Mouse (Mus musculus): ENCODE results near the gene Rbx1. TPM values are rescaled to one million over a fixed set of nuclear protein-coding genes. Genes with fewer than 3 reads are reported as not detected.

Rbx1 gene
- polyA plus RNA-seq, 1 experiment from 2014 or later, result 563 TPM

- Histone ChIP-seq H3K36me3 (ENCODE audit: insufficient read depth, low read length) (no peaks in the 10 kb centered on the region), H3K4me1 (replicated peaks; ENCODE audit: insufficient read depth, low read length) (0 out of 2 replicates have a peak, but pooled peaks cover 6% of the 10 kb centered on the region), H3K27ac (no peak overlapping the region), H3K9me3 (replicated peaks; ENCODE audit: low read length) (no peaks in the 10 kb centered on the region), H3K9ac (ENCODE audit: low read depth, low read length) (no peak overlapping the region), H3K4me2 (ENCODE audit: low read length) (no peak overlapping the region), H3K4me3 (replicated peaks; ENCODE audit: low read depth, low read length) (no peak overlapping the region), H3K27me3 (ENCODE audit: insufficient read depth, low read length) (no peaks in the 10 kb centered on the region)
- ATAC-seq (replicated peaks; ENCODE audit: low FRiP score, low read depth) (no peak), DNase-seq (ENCODE audit: low spot score) (no peak)
- no peak for TF ChIP-seq CTCF (IDR thresholded peaks at IDR 0.05; ENCODE audit: low read depth)
- 79% methylated on average over 3 of the region's 3 CpGs for WGBS
Observed at GRCm38 (mm10) chr15:81515221-81515620, 49.1 kb downstream of the Rbx1 start.

- Histone ChIP-seq H3K36me3 (ENCODE audit: insufficient read depth, low read length) (no peaks in the 10 kb centered on the region), H3K27me3 (ENCODE audit: insufficient read depth, low read length) (no peaks in the 10 kb centered on the region), H3K27ac (no peak overlapping the region; the same call in 1 of the 2 replicates), H3K4me2 (ENCODE audit: low read length) (no peak overlapping the region), H3K9me3 (replicated peaks; ENCODE audit: low read length) (no peaks in the 10 kb centered on the region), H3K4me3 (replicated peaks; ENCODE audit: low read depth, low read length) (no peak overlapping the region), H3K9ac (ENCODE audit: low read depth, low read length) (no peak overlapping the region), H3K4me1 (replicated peaks; ENCODE audit: insufficient read depth, low read length) (0 out of 2 replicates have a peak, but pooled peaks cover 6% of the 10 kb centered on the region)
- DNase-seq (ENCODE audit: low spot score) (no peak), ATAC-seq (replicated peaks; ENCODE audit: low FRiP score, low read depth) (no peak)
- WGBS, result 53% methylated on average over 6 of the region's 6 CpGs
- TF ChIP-seq CTCF (IDR thresholded peaks at IDR 0.05; ENCODE audit: low read depth), result no peak
Observed at GRCm38 (mm10) chr15:81518031-81518430, 51.9 kb downstream of the Rbx1 start.

- no peak overlapping the region for H3K4me3 ChIP-seq (replicated peaks; ENCODE audit: low read depth, low read length)
- no peaks in the 10 kb centered on the region for H3K36me3 ChIP-seq (ENCODE audit: insufficient read depth, low read length)
- no peaks in the 10 kb centered on the region for H3K27me3 ChIP-seq (ENCODE audit: insufficient read depth, low read length)
- DNase-seq (ENCODE audit: low spot score) (no peak), ATAC-seq (replicated peaks; ENCODE audit: low FRiP score, low read depth) (no peak)
- no peak for TF ChIP-seq CTCF (IDR thresholded peaks at IDR 0.05; ENCODE audit: low read depth)
- no peak overlapping the region for H3K27ac ChIP-seq
- H3K4me2 ChIP-seq (ENCODE audit: low read length), result no peak overlapping the region
- H3K9ac ChIP-seq (ENCODE audit: low read depth, low read length), result no peak overlapping the region
- no peaks in the 10 kb centered on the region for H3K9me3 ChIP-seq (replicated peaks; ENCODE audit: low read length)
- WGBS, result 79% methylated on average over 5 of the region's 5 CpGs
- H3K4me1 ChIP-seq (replicated peaks; ENCODE audit: insufficient read depth, low read length), result 0 out of 2 replicates have a peak, but pooled peaks cover 5% of the 10 kb centered on the region
Observed at GRCm38 (mm10) chr15:81518761-81519160, 52.7 kb downstream of the Rbx1 start.

- H3K4me1 ChIP-seq (replicated peaks; ENCODE audit: insufficient read depth, low read length), result no peaks in the 10 kb centered on the region
- no peaks in the 10 kb centered on the region for H3K36me3 ChIP-seq (ENCODE audit: insufficient read depth, low read length)
- under 1% methylated on average over 38 of the region's 38 CpGs for whole genome bisulfite sequencing
- H3K9ac ChIP-seq (ENCODE audit: low read depth, low read length), result peak overlapping the region; percentile 63
- no peaks in the 10 kb centered on the region for H3K27me3 ChIP-seq (ENCODE audit: insufficient read depth, low read length)
- DNase-seq (ENCODE audit: low spot score) (peak; percentile 69), ATAC-seq (replicated peaks; ENCODE audit: low FRiP score, low read depth) (peak; percentile 27)
- no peak for TF ChIP-seq CTCF (IDR thresholded peaks at IDR 0.05; ENCODE audit: low read depth)
- peak overlapping the region; percentile 96 for H3K4me2 ChIP-seq (ENCODE audit: low read length)
- peak overlapping the region; percentile 91 for H3K27ac ChIP-seq
- peak overlapping the region; percentile 54 for H3K4me3 ChIP-seq (replicated peaks; ENCODE audit: low read depth, low read length)
- no peaks in the 10 kb centered on the region for H3K9me3 ChIP-seq (replicated peaks; ENCODE audit: low read length)
Observed at GRCm38 (mm10) chr15:81522036-81522751, 56.1 kb downstream of the Rbx1 start.

- under 1% methylated on average over 16 of the region's 16 CpGs for WGBS
- H3K9me3 ChIP-seq (replicated peaks; ENCODE audit: low read length), result no peaks in the 10 kb centered on the region
- peak overlapping the region; percentile 63 for H3K9ac ChIP-seq (ENCODE audit: low read depth, low read length)
- H3K4me1 ChIP-seq (replicated peaks; ENCODE audit: insufficient read depth, low read length), result no peaks in the 10 kb centered on the region
- H3K4me3 ChIP-seq (replicated peaks; ENCODE audit: low read depth, low read length), result peak overlapping the region; percentile 54
- peak overlapping the region; percentile 96 for H3K4me2 ChIP-seq (ENCODE audit: low read length)
- ATAC-seq (replicated peaks; ENCODE audit: low FRiP score, low read depth) (peak; percentile 78), DNase-seq (ENCODE audit: low spot score) (peak; percentile 67)
- no peaks in the 10 kb centered on the region for H3K27me3 ChIP-seq (ENCODE audit: insufficient read depth, low read length)
- peak overlapping the region; percentile 91 for H3K27ac ChIP-seq
- no peak for TF ChIP-seq CTCF (IDR thresholded peaks at IDR 0.05; ENCODE audit: low read depth)
- H3K36me3 ChIP-seq (ENCODE audit: insufficient read depth, low read length), result no peaks in the 10 kb centered on the region
Observed at GRCm38 (mm10) chr15:81522761-81523168, 56.7 kb downstream of the Rbx1 start.

- DNase-seq (ENCODE audit: low spot score), result peak; percentile 92
- ATAC-seq (replicated peaks; ENCODE audit: low FRiP score, low read depth), result peak; percentile 91
Observed at GRCm38 (mm10) chr15:81523169-81523871, 57.2 kb downstream of the Rbx1 start.

More at GRCm38 (mm10) chr15:81523169-81523871, 57.2 kb downstream of the Rbx1 start:
- WGBS, result under 1% methylated on average over 41 of the region's 41 CpGs
- Histone ChIP-seq H3K4me2 (ENCODE audit: low read length) (peak overlapping the region; percentile 96), H3K27ac (peak overlapping the region; percentile 91), H3K27me3 (ENCODE audit: insufficient read depth, low read length) (no peaks in the 10 kb centered on the region), H3K4me3 (replicated peaks; ENCODE audit: low read depth, low read length) (peak overlapping the region; percentile 54), H3K36me3 (ENCODE audit: insufficient read depth, low read length) (no peaks in the 10 kb centered on the region), H3K4me1 (replicated peaks; ENCODE audit: insufficient read depth, low read length) (no peaks in the 10 kb centered on the region), H3K9ac (ENCODE audit: low read depth, low read length) (peak overlapping the region; percentile 63), H3K9me3 (replicated peaks; ENCODE audit: low read length) (no peaks in the 10 kb centered on the region)
- TF ChIP-seq CTCF (IDR thresholded peaks at IDR 0.05; ENCODE audit: low read depth), result peak; percentile 23; the same call in 1 of the 2 replicates

Data from kidney, postnatal 0 days (tissue).